Mouse (Mus musculus): ENCODE measurements around the gene Gpr88. TPM values are rescaled to one million over a fixed set of nuclear protein-coding genes. Genes with fewer than 3 reads are reported as not detected.

The Gpr88 gene
- total and polyA plus RNA-seq, 2 experiments from 2014 or later, result 2.5 to 8.9 TPM

DNA sequence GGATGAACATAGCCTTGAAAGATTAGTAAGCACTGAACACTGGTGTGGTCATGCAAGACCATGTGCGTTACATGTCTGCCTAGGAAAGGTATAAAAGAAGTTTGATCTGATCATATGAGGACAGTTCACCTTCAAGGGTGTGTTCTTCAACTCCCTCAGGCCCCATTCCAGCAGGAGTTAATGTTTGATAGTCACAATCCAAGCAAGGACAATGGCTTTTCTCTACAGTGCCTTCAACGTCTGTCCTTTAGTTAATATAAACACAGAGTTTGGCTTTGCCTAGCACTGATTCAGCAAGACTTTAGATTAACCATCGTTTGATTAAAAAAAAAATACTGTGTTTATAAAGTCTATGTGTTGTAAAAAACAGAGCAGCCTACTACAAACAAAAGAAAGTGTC, 49.4 kb downstream of the Gpr88 start:
- H3K9ac ChIP-seq (replicated peaks; ENCODE audit: low read length, poor library complexity, severe bottlenecking), result no peak overlapping the region
- no peaks in the 10 kb centered on the region for H3K27me3 ChIP-seq (ENCODE audit: insufficient read depth, low read length)
- H3K4me3 ChIP-seq (ENCODE audit: low read depth, low read length), result no peak overlapping the region
- H3K4me1 ChIP-seq (ENCODE audit: insufficient read depth, low read length), result no peaks in the 10 kb centered on the region
- H3K36me3 ChIP-seq (ENCODE audit: insufficient read depth, low read length), result no peaks in the 10 kb centered on the region
- 76% methylated on average over 3 of the region's 3 CpGs for WGBS
- no peak for TF ChIP-seq CTCF (IDR thresholded peaks at IDR 0.05)
- DNase-seq (ENCODE audit: low spot score) (no peak), ATAC-seq (ENCODE audit: low FRiP score) (no peak)
- no peak overlapping the region for H3K27ac ChIP-seq (ENCODE audit: low read depth, low read length)
- H3K4me2 ChIP-seq (ENCODE audit: low read depth, low read length, poor library complexity, severe bottlenecking), result no peak overlapping the region
- H3K9me3 ChIP-seq (ENCODE audit: low read length), result no peaks in the 10 kb centered on the region

GRCm38 (mm10) chr3:116200060-116200459, 53.2 kb downstream of the Gpr88 start:
- 63% methylated on average over 10 of the region's 10 CpGs for WGBS
- Histone ChIP-seq H3K27ac (ENCODE audit: low read depth, low read length) (no peak overlapping the region), H3K9me3 (ENCODE audit: low read length) (no peaks in the 10 kb centered on the region), H3K27me3 (ENCODE audit: insufficient read depth, low read length) (no peaks in the 10 kb centered on the region), H3K4me2 (ENCODE audit: low read depth, low read length, poor library complexity, severe bottlenecking) (no peak overlapping the region), H3K4me1 (ENCODE audit: insufficient read depth, low read length) (no peaks in the 10 kb centered on the region), H3K9ac (replicated peaks; ENCODE audit: low read length, poor library complexity, severe bottlenecking) (no peak overlapping the region), H3K36me3 (ENCODE audit: insufficient read depth, low read length) (no peaks in the 10 kb centered on the region), H3K4me3 (ENCODE audit: low read depth, low read length) (no peak overlapping the region)
- no peak for DNase-seq (ENCODE audit: low spot score)
- no peak for ATAC-seq (ENCODE audit: low FRiP score)
- TF ChIP-seq CTCF (IDR thresholded peaks at IDR 0.05), result no peak

Other genes starting within 250 kb of the Gpr88 start
- gene Slc30a7, start 246.1 kb downstream of the Gpr88 start, total RNA-seq (2014; rRNA removed), result 28.6 and 46.6 TPM in 2 replicates
- gene Slc30a7, start 246.1 kb downstream of the Gpr88 start, polyA plus RNA-seq (2015; fragmentation: Nextera tagmentation; extraction: Ambion mirVana), result 9.0 and 10.6 TPM in 2 replicates
- 34.6 and 35.7 TPM in 2 replicates for gene Extl2, start 246.0 kb downstream of the Gpr88 start, total RNA-seq (2014; rRNA removed)
- 34.7 and 39.2 TPM in 2 replicates for gene Extl2, start 246.0 kb downstream of the Gpr88 start, polyA plus RNA-seq (2015; fragmentation: Nextera tagmentation; extraction: Ambion mirVana)
- 36.2 and 46.4 TPM in 2 replicates for gene Vcam1, start 123.8 kb downstream of the Gpr88 start, total RNA-seq (2014; rRNA removed)
- 34.4 and 37.5 TPM in 2 replicates for gene Vcam1, start 123.8 kb downstream of the Gpr88 start, polyA plus RNA-seq (2015; fragmentation: Nextera tagmentation; extraction: Ambion mirVana)
- 3.1 and 3.2 TPM in 2 replicates for gene Cdc14a, start 170.5 kb upstream of the Gpr88 start, total RNA-seq (2014; rRNA removed)
- 1.6 and 2.2 TPM in 2 replicates for gene Cdc14a, start 170.5 kb upstream of the Gpr88 start, polyA plus RNA-seq (2015; fragmentation: Nextera tagmentation; extraction: Ambion mirVana)

All from midbrain, postnatal 0 days (tissue).